Mouse (Mus musculus) cerebellum, adult 2 months (tissue): ENCODE results near the gene Spata5. TPM values are rescaled to one million over a fixed set of nuclear protein-coding genes. Genes with fewer than 3 reads are reported as not detected.

Source experiments
- DNase-seq, 2 experiments: peaks; one replicate each; pipeline ENCODE4 v3.0.0; 2021
- H3K27ac ChIP-seq: fragments of 200-500 bp; 2 replicates; pipeline ENCODE4 v1.5.1; 2012; ENCODE audit warnings: low read length, control low read depth, inconsistent platforms; ENCODE audit not compliant: insufficient read depth
- H3K27me3 ChIP-seq: fragments of 200-500 bp; 2 replicates; pipeline ENCODE4 v1.6.1; 2012; ENCODE audit warnings: inconsistent platforms, mild to moderate bottlenecking, low read length, moderate library complexity; ENCODE audit not compliant: control insufficient read depth, insufficient read depth
- H3K4me1 ChIP-seq: fragments of 200-500 bp; 2 replicates; pipeline ENCODE4 v1.6.1; 2011; ENCODE audit warnings: low read length; ENCODE audit not compliant: control insufficient read depth, insufficient read depth
- H3K4me3 ChIP-seq: fragments of 200-500 bp; replicated peaks from 2 replicates; pipeline ENCODE3; 2011; ENCODE audit warnings: mild to moderate bottlenecking, low read depth, low read length, control low read depth; ENCODE audit not compliant: insufficient read depth
- CTCF ChIP-seq: fragments of 200-500 bp; IDR thresholded peaks from 2 replicates; pipeline ENCODE4 v1.5.1; 2011; ENCODE audit warnings: low read depth, mild to moderate bottlenecking, control low read depth, low read length, moderate library complexity, borderline replicate concordance; ENCODE audit not compliant: insufficient read depth
- POLR2A ChIP-seq: fragments of 200-500 bp; IDR thresholded peaks from 2 replicates; pipeline ENCODE4 v1.6.1; 2011; ENCODE audit warnings: low read length, control low read depth, borderline replicate concordance; ENCODE audit not compliant: insufficient read depth
- WGBS: fragments of 180-500 bp; shearing (Covaris S2); methylation state at CpG from one replicate; pipeline ENCODE4 v1.1.7; 2018; 5-methylcytosine and 5-hydroxymethylcytosine counted together
- polyA plus RNA-seq: library from polyadenylated mRNA; depleted of rRNA; stranded (reverse); fragments of >200 nt; gene quantifications from 2 replicates; pipeline ENCODE4 v1.2.3, GENCODE M21; 2012

Spata5 gene
- polyA plus RNA-seq, 1 experiment, result 8.0 TPM

GRCm38 (mm10) chr3:37381457-37381856, 38.2 kb upstream of the Spata5 start:
- no peak for DNase-seq
- TF ChIP-seq POLR2A, result no peak
- no peak for TF ChIP-seq CTCF
- Histone ChIP-seq H3K4me1 (no peaks in the 10 kb centered on the region), H3K4me3 (no peak overlapping the region), H3K27ac (no peak overlapping the region), H3K27me3 (no peaks in the 10 kb centered on the region)
- 55% methylated on average over 6 of the region's 6 CpGs for WGBS

GRCm38 (mm10) chr3:37383096-37383765, 36.5 kb upstream of the Spata5 start:
- no peaks in the 10 kb centered on the region for H3K27me3 ChIP-seq
- H3K4me3 ChIP-seq, result no peak overlapping the region
- H3K4me1 ChIP-seq, result no peaks in the 10 kb centered on the region
- WGBS, result 74% methylated on average over 6 of the region's 6 CpGs
- TF ChIP-seq POLR2A, result no peak
- TF ChIP-seq CTCF, result no peak
- H3K27ac ChIP-seq, result no peak overlapping the region
- DNase-seq, result no peak

DNA sequence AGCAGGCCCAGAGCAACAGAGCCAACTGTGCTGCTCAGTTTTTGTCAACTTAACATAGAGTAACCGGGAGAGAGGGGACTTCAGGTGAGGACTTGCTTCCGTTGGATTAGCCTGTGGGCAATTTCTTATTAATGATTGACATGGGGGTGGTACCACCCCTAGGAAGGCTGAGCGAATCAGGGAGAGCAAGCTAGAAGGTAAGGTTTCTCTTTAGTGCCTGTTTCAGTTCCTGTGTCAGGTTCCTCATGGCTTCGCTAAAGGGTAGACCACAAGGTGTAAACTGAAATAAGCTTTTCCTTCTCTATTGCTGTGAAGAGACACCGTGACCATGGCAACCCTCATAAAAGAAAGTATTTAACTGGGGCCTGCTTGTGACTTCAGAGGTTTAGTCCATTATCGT, 32.4 kb upstream of the Spata5 start:
- Histone ChIP-seq H3K4me1 (no peaks in the 10 kb centered on the region), H3K27ac (no peak overlapping the region), H3K27me3 (no peaks in the 10 kb centered on the region), H3K4me3 (no peak overlapping the region)
- no peak for DNase-seq
- TF ChIP-seq POLR2A (no peak), CTCF (no peak)
- 91% methylated on average over 6 of the region's 6 CpGs for WGBS

- DNase-seq, result no peak
- Histone ChIP-seq H3K4me1 (no peaks in the 10 kb centered on the region; the same call in 1 of the 2 replicates), H3K27ac (no peak overlapping the region), H3K27me3 (no peaks in the 10 kb centered on the region), H3K4me3 (no peak overlapping the region)
- WGBS, result 98% methylated on average over 5 of the region's 5 CpGs
- TF ChIP-seq POLR2A, result no peak
Observed at GRCm38 (mm10) chr3:37396930-37397608, 22.6 kb upstream of the Spata5 start.

- H3K27me3 ChIP-seq, result no peaks in the 10 kb centered on the region
- H3K27ac ChIP-seq, result no peak overlapping the region
- no peak for TF ChIP-seq CTCF
- no peak for TF ChIP-seq POLR2A
- WGBS, result 75% methylated on average over 3 of the region's 3 CpGs
- no peak for DNase-seq
- H3K4me1 ChIP-seq, result no peaks in the 10 kb centered on the region; the same call in 1 of the 2 replicates
- no peak overlapping the region for H3K4me3 ChIP-seq
Observed at GRCm38 (mm10) chr3:37397646-37398045, 22.1 kb upstream of the Spata5 start.

- Histone ChIP-seq H3K4me1 (no peaks in the 10 kb centered on the region; the same call in 1 of the 2 replicates), H3K27ac (no peak overlapping the region), H3K4me3 (no peak overlapping the region), H3K27me3 (no peaks in the 10 kb centered on the region)
- 19% methylated on average over 7 of the region's 7 CpGs for WGBS
- no peak for TF ChIP-seq CTCF
- no peak for TF ChIP-seq POLR2A
- peak; percentile 15 to 25 for DNase-seq
Observed at GRCm38 (mm10) chr3:37398661-37399395, 20.9 kb upstream of the Spata5 start.

DNA sequence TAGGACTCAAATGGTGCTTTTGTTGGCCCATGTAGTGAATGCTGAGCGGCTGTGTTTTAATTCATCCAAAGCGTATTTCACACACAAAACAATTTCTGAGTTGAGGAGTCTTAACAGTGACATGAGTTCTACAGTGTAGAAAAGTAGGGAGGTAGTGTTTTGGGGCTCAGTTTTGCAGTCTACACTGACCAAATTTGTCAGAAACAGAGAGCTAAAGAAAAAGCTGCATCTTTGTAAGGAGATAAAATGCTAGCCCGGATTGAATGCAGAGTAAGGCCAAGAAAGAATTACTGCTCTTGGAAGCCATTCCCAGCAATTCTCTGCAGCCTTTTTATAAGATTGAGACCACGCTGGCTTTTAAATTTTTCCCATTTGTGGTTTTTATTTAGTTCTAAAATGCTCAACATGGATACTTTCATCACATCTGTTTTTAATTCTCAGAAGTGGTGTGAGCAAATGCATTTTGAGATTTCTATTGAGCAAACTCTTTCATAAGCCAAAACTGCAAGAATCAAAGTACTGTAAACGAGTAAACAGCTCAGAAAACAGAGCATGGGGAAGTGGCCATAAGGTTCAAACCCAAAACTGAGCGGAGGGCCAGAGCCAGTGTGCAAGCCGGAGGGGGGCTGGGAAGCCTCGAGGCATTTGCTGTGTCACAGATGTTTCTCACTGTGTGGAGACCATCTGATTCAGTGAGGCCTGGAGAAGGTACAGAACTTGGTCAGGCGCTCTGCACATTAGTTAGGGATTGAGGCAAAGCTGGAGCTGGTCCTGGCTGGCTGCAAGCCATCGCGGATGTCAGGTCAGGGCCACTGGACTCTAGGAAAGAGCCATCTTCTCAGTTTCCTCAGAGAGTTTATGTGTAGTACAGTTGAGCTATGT, 17.7 kb upstream of the Spata5 start:
- Histone ChIP-seq H3K27me3 (no peaks in the 10 kb centered on the region), H3K27ac (no peak overlapping the region), H3K4me3 (no peak overlapping the region), H3K4me1 (no peaks in the 10 kb centered on the region; the same call in 1 of the 2 replicates)
- WGBS, result 50% methylated on average over 11 of the region's 11 CpGs
- TF ChIP-seq CTCF, result no peak
- no peak for TF ChIP-seq POLR2A
- DNase-seq, result no peak
